Mouse (Mus musculus) MEL (cell line): ENCODE data around the gene Desi1. TPM values are rescaled to one million over a fixed set of nuclear protein-coding genes. Genes with fewer than 3 reads are reported as not detected.

Experiments
- DNase-seq: peaks from one replicate; pipeline ENCODE4 v3.0.0; 2011; ENCODE audit warnings: low read depth, low spot score
- H3K27ac ChIP-seq: 2 replicates; pipeline ENCODE4 v1.5.1; 2012; ENCODE audit warnings: low read depth, mild to moderate bottlenecking, control low read depth, low read length, moderate library complexity; ENCODE audit not compliant: control insufficient read depth
- H3K27me3 ChIP-seq, 2 experiments: fragments of 150-350 bp in 1 of 2; sonication (generic) in 1 of 2; 2 replicates each; pipeline ENCODE4 v1.6.1; 2012; ENCODE audit warnings: low read length in 2 of 2, mild to moderate bottlenecking in 2 of 2, improper control_type of control experiment in 1 of 2, moderate library complexity in 1 of 2; ENCODE audit not compliant: insufficient read depth in 2 of 2, control insufficient read depth in 1 of 2
- H3K36me3 ChIP-seq, 2 experiments: 2 replicates each; pipeline ENCODE4 v1.6.1; 2012 to 2014; ENCODE audit warnings: low read length in 2 of 2, improper control_type of control experiment in 1 of 2, inconsistent platforms in 1 of 2, mild to moderate bottlenecking in 1 of 2; ENCODE audit not compliant: insufficient read depth in 2 of 2, control insufficient read depth in 1 of 2
- H3K4me1 ChIP-seq, 2 experiments: fragments of 150-350 bp in 1 of 2; sonication (generic) in 1 of 2; 2 replicates each; pipeline ENCODE4 v1.6.1; 2012; ENCODE audit warnings: low read length in 2 of 2, improper control_type of control experiment in 1 of 2, mild to moderate bottlenecking in 1 of 2; ENCODE audit not compliant: insufficient read depth in 2 of 2, control insufficient read depth in 1 of 2
- H3K4me3 ChIP-seq, 2 experiments: fragments of 150-350 bp in 1 of 2; sonication (generic) in 1 of 2; 2 replicates each; pipeline ENCODE4 v1.5.1; 2012; ENCODE audit warnings: low read depth in 2 of 2, low read length in 2 of 2, mild to moderate bottlenecking in 2 of 2, moderate library complexity in 2 of 2, control low read depth in 1 of 2, improper control_type of control experiment in 1 of 2; ENCODE audit not compliant: control insufficient read depth in 1 of 2, insufficient read depth in 1 of 2
- H3K79me2 ChIP-seq: 2 replicates; pipeline ENCODE4 v1.6.1; 2012; ENCODE audit warnings: mild to moderate bottlenecking, low read length, moderate library complexity; ENCODE audit not compliant: control insufficient read depth, poor library complexity, insufficient read depth
- H3K9ac ChIP-seq: 2 replicates; pipeline ENCODE4 v1.6.1; 2012; ENCODE audit warnings: low read depth, mild to moderate bottlenecking, control low read depth, low read length, moderate library complexity; ENCODE audit not compliant: control insufficient read depth, poor library complexity, severe bottlenecking
- H3K9me3 ChIP-seq: fragments of 150-350 bp; sonication (generic); replicated peaks from 2 replicates; pipeline ENCODE4 v1.6.1; 2012; ENCODE audit warnings: mild to moderate bottlenecking, low read length, improper control_type of control experiment, moderate library complexity; ENCODE audit not compliant: insufficient read depth
- BHLHE40 ChIP-seq: IDR thresholded peaks from 2 replicates; pipeline ENCODE4 v1.6.1; 2012; ENCODE audit warnings: low read depth, mild to moderate bottlenecking, inconsistent platforms, low read length, improper control_type of control experiment, borderline replicate concordance
- CHD1 ChIP-seq: IDR thresholded peaks from 2 replicates; pipeline ENCODE4 v1.6.1; 2012; ENCODE audit warnings: low read depth, mild to moderate bottlenecking, inconsistent platforms, low read length, improper control_type of control experiment
- CHD2 ChIP-seq: IDR thresholded peaks from 2 replicates; pipeline ENCODE4 v1.6.1; 2011; ENCODE audit warnings: low read length, improper control_type of control experiment
- CTCF ChIP-seq, 3 experiments: IDR thresholded peaks in 2 of 3; conservative IDR thresholded peaks in 1 of 3; 2 replicates each; pipeline ENCODE4 v1.5.1; 2011 to 2012; ENCODE audit warnings: low read length in 3 of 3, low read depth in 2 of 3, mild to moderate bottlenecking in 2 of 3, improper control_type of control experiment in 1 of 3, inconsistent platforms in 1 of 3, mixed read lengths in 1 of 3, moderate library complexity in 1 of 3; ENCODE audit not compliant: control insufficient read depth in 1 of 3, insufficient read depth in 1 of 3, poor library complexity in 1 of 3, severe bottlenecking in 1 of 3
- E2F4 ChIP-seq: IDR thresholded peaks from 2 replicates; pipeline ENCODE4 v1.6.1; 2011; ENCODE audit warnings: low read depth, low read length, improper control_type of control experiment, borderline replicate concordance
- ELF1 ChIP-seq: IDR thresholded peaks from 2 replicates; pipeline ENCODE4 v1.6.1; 2014; ENCODE audit warnings: low read depth, mild to moderate bottlenecking, inconsistent platforms, low read length, improper control_type of control experiment, moderate library complexity
- EP300 ChIP-seq, 2 experiments: IDR thresholded peaks; 2 replicates each; pipeline ENCODE4 v1.6.1; 2011; ENCODE audit warnings: improper control_type of control experiment in 2 of 2, low read length in 2 of 2, low read depth in 1 of 2, mild to moderate bottlenecking in 1 of 2
- ETS1 ChIP-seq: IDR thresholded peaks from 2 replicates; pipeline ENCODE4 v1.6.1; 2012; ENCODE audit warnings: low read depth, mild to moderate bottlenecking, inconsistent platforms, low read length, improper control_type of control experiment, moderate library complexity
- GATA1 ChIP-seq: IDR thresholded peaks from 2 replicates; pipeline ENCODE4 v1.6.1; 2011; ENCODE audit warnings: low read depth, low read length, improper control_type of control experiment
- JUND ChIP-seq: IDR thresholded peaks from 2 replicates; pipeline ENCODE4 v1.6.1; 2011; ENCODE audit warnings: low read depth, mild to moderate bottlenecking, improper control_type of control experiment, low read length
- KAT2A ChIP-seq: conservative IDR thresholded peaks from 2 replicates; pipeline ENCODE4 v1.6.1; 2012; ENCODE audit warnings: low read depth, low read length, improper control_type of control experiment, inconsistent platforms
- MAFK ChIP-seq: IDR thresholded peaks from 2 replicates; pipeline ENCODE4 v1.6.1; 2011; ENCODE audit warnings: low read depth, mild to moderate bottlenecking, low read length, improper control_type of control experiment, borderline replicate concordance
- MAZ ChIP-seq: IDR thresholded peaks from 2 replicates; pipeline ENCODE4 v1.6.1; 2012; ENCODE audit warnings: low read depth, mild to moderate bottlenecking, inconsistent platforms, low read length, improper control_type of control experiment
- MEF2A ChIP-seq: IDR thresholded peaks from 2 replicates; pipeline ENCODE4 v1.6.1; 2014; ENCODE audit warnings: low read depth, mild to moderate bottlenecking, inconsistent platforms, low read length, improper control_type of control experiment; ENCODE audit not compliant: poor library complexity, insufficient replicate concordance, severe bottlenecking; ENCODE audit errors: extremely low read depth
- MXI1 ChIP-seq: IDR thresholded peaks from 2 replicates; pipeline ENCODE4 v1.6.1; 2011; ENCODE audit warnings: mild to moderate bottlenecking, low read depth, low read length, improper control_type of control experiment
- MYB ChIP-seq: IDR thresholded peaks from 2 replicates; pipeline ENCODE4 v1.6.1; 2011; ENCODE audit warnings: mild to moderate bottlenecking, low read depth, low read length, improper control_type of control experiment
- MYC ChIP-seq: IDR thresholded peaks from 2 replicates; pipeline ENCODE4 v1.6.1; 2011; ENCODE audit warnings: low read depth, mild to moderate bottlenecking, low read length, improper control_type of control experiment, moderate library complexity
- NELFE ChIP-seq: IDR thresholded peaks from 2 replicates; pipeline ENCODE4 v1.6.1; 2011; ENCODE audit warnings: low read depth, low read length, improper control_type of control experiment
- NRF1 ChIP-seq: IDR thresholded peaks from 2 replicates; pipeline ENCODE4 v1.6.1; 2014; ENCODE audit warnings: low read depth, mild to moderate bottlenecking, inconsistent platforms, low read length, improper control_type of control experiment, moderate library complexity; ENCODE audit not compliant: poor library complexity, insufficient read depth, severe bottlenecking
- POLR2A ChIP-seq, 2 experiments: IDR thresholded peaks; 2 replicates each; pipeline ENCODE4 v1.6.1; 2011 to 2012; ENCODE audit warnings: low read length in 2 of 2, mild to moderate bottlenecking in 2 of 2, control low read depth in 1 of 2, improper control_type of control experiment in 1 of 2, low read depth in 1 of 2, moderate library complexity in 1 of 2; ENCODE audit not compliant: control insufficient read depth in 1 of 2, insufficient read depth in 1 of 2, poor library complexity in 1 of 2
- POLR2AphosphoS2 ChIP-seq: IDR thresholded peaks from 2 replicates; pipeline ENCODE4 v1.6.1; 2011; ENCODE audit warnings: low read length, improper control_type of control experiment
- POLR2AphosphoS5 ChIP-seq: IDR thresholded peaks from 2 replicates; pipeline ENCODE4 v1.6.1; 2012; ENCODE audit warnings: low read depth, borderline replicate concordance, mild to moderate bottlenecking, inconsistent platforms, low read length, moderate library complexity, mixed read lengths
- RAD21 ChIP-seq: IDR thresholded peaks from 2 replicates; pipeline ENCODE4 v1.6.1; 2011; ENCODE audit warnings: mild to moderate bottlenecking, low read depth, low read length, improper control_type of control experiment
- RCOR1 ChIP-seq: IDR thresholded peaks from 2 replicates; pipeline ENCODE4 v1.6.1; 2012; ENCODE audit warnings: low read depth, mild to moderate bottlenecking, inconsistent platforms, low read length, improper control_type of control experiment
- SIN3A ChIP-seq: IDR thresholded peaks from 2 replicates; pipeline ENCODE4 v1.6.1; 2012; ENCODE audit warnings: low read length, improper control_type of control experiment, inconsistent platforms
- SMC3 ChIP-seq: IDR thresholded peaks from 2 replicates; pipeline ENCODE4 v1.6.1; 2011; ENCODE audit warnings: low read depth, low read length, improper control_type of control experiment
- TAL1 ChIP-seq: IDR thresholded peaks from 2 replicates; pipeline ENCODE4 v1.6.1; 2012; ENCODE audit warnings: mild to moderate bottlenecking, inconsistent platforms, low read length, moderate library complexity, mixed read lengths
- TBP ChIP-seq: IDR thresholded peaks from 2 replicates; pipeline ENCODE4 v1.8.0; 2011; ENCODE audit warnings: low read depth, low read length, improper control_type of control experiment
- TCF12 ChIP-seq: IDR thresholded peaks from 2 replicates; pipeline ENCODE4 v1.6.1; 2014; ENCODE audit warnings: low read depth, mild to moderate bottlenecking, inconsistent platforms, low read length, improper control_type of control experiment, moderate library complexity
- UBTF ChIP-seq: IDR thresholded peaks from 2 replicates; pipeline ENCODE4 v1.6.1; 2012; ENCODE audit warnings: low read depth, mild to moderate bottlenecking, inconsistent platforms, low read length, improper control_type of control experiment, moderate library complexity, borderline replicate concordance; ENCODE audit not compliant: insufficient read depth
- USF1 ChIP-seq: IDR thresholded peaks from 2 replicates; pipeline ENCODE4 v1.6.1; 2014; ENCODE audit warnings: low read depth, mild to moderate bottlenecking, inconsistent platforms, low read length, improper control_type of control experiment, moderate library complexity
- USF2 ChIP-seq, 2 experiments: IDR thresholded peaks; 2 replicates each; pipeline ENCODE4 v1.6.1; 2011 to 2012; ENCODE audit warnings: improper control_type of control experiment in 2 of 2, low read length in 2 of 2, borderline replicate concordance in 1 of 2, inconsistent platforms in 1 of 2, low read depth in 1 of 2, mild to moderate bottlenecking in 1 of 2; ENCODE audit not compliant: insufficient read depth in 1 of 2
- ZC3H11A ChIP-seq: IDR thresholded peaks from 2 replicates; pipeline ENCODE4 v1.6.1; 2012; ENCODE audit warnings: low read depth, mild to moderate bottlenecking, inconsistent platforms, low read length, improper control_type of control experiment
- ZKSCAN1 ChIP-seq: IDR thresholded peaks from 2 replicates; pipeline ENCODE4 v1.6.1; 2012; ENCODE audit warnings: low read depth, mild to moderate bottlenecking, inconsistent platforms, low read length, improper control_type of control experiment, moderate library complexity
- ZMIZ1 ChIP-seq: IDR thresholded peaks from 2 replicates; pipeline ENCODE4 v1.6.1; 2012; ENCODE audit warnings: low read depth, mild to moderate bottlenecking, inconsistent platforms, low read length, improper control_type of control experiment, moderate library complexity
- ZNF384 ChIP-seq: IDR thresholded peaks from 2 replicates; pipeline ENCODE4 v1.6.1; 2012; ENCODE audit warnings: low read depth, mild to moderate bottlenecking, inconsistent platforms, low read length, improper control_type of control experiment
- polyA plus RNA-seq, 2 experiments: library from polyadenylated mRNA; stranded (reverse) in 1 of 2; unstranded in 1 of 2; fragments of >175 nt in 1 of 2; fragments of >200 nt in 1 of 2; gene quantifications; 2 replicates each; pipeline versions ENCODE4 v1.2.1 to v1.2.4; 2012; ENCODE audit warnings: low replicate concordance in 2 of 2, low read depth in 1 of 2; ENCODE audit not compliant: insufficient read length in 2 of 2, insufficient read depth in 1 of 2, missing spikeins in 1 of 2
- total RNA-seq: library from RNA; depleted of rRNA; stranded (reverse); fragments of 300-350 nt; gene quantifications from 2 replicates; pipeline ENCODE4 v1.2.3, GENCODE M21; 2012

Gene Desi1
- total and polyA plus RNA-seq, 3 experiments = 26.3 to 116 TPM; not detected in 1

DNA sequence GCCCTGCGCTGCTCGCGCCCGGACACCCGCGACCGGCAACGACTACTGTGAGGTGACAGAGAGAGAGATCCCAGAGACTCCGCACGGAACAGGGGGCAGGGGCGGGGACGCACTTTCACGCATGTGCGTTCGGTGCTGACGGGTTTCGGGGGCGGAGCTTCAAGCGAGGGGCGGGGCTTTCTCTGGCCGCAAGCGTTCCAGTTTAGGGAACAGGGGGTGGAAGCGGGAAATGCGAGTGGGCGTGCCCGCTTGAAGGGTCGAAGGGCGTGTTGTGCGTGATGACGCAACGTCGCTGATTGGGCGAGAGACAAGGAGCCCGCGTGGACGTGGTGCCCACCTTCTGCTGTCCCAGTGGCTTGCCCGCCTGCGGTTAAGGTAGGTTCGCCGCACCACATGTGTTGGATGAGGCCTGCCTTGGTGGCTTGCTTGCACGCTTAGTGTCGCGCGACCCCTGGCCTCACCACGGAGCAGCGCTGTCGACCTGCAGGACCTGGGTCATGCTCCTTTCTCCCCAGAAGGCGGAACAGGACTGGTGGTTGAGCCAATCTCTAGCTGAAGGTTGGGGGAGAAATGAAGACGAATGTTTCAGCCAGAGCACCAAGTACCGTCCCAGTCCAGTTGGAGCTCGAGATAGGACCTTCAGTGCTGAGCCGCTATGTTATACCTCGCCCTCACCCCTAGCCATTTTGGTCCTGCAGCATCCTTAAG is 17.4 kb downstream of the Desi1 start:
- Histone ChIP-seq H3K9ac (peak overlapping the region; percentile 88), H3K36me3 (peaks cover 9 to 31% of the 10 kb centered on the region in 2 experiments), H3K4me3 (peak overlapping the region; percentile 81 to 99), H3K4me1 (peaks cover 8 to 26% of the 10 kb centered on the region in 2 experiments; a peak in 3 of 4 replicates), H3K27me3 (no peaks in the 10 kb centered on the region), H3K9me3 (no peaks in the 10 kb centered on the region), H3K79me2 (peaks cover 41% of the 10 kb centered on the region), H3K27ac (peak overlapping the region; percentile 59)
- DNase-seq = peak; percentile 100
- no peak for TF ChIP-seq EP300 (IDR thresholded peaks at IDR 0.05; ENCODE audit: low read depth in 1 of 2, low read length in 2 of 2)
- peak; percentile 91 for TF ChIP-seq NELFE
- no peak for TF ChIP-seq SMC3
- peak; percentile 70 for TF ChIP-seq NRF1
- peak; percentile 60; the same call in 1 of the 2 replicates for TF ChIP-seq ETS1
- no peak for TF ChIP-seq UBTF
- TF ChIP-seq RCOR1 = no peak
- no peak for TF ChIP-seq ZC3H11A
- TF ChIP-seq ZKSCAN1 = no peak
- TF ChIP-seq USF2 (IDR thresholded peaks at IDR 0.05; ENCODE audit: borderline replicate concordance in 1 of 2, insufficient read depth in 1 of 2, low read depth in 1 of 2, low read length in 2 of 2) = no peak
- peak; percentile 28 for TF ChIP-seq USF1
- peak; percentile 69; the same call in 1 of the 2 replicates for TF ChIP-seq E2F4
- peak; percentile 93 for TF ChIP-seq MYC
- TF ChIP-seq MAZ = no peak
- no peak for TF ChIP-seq POLR2AphosphoS5
- no peak for TF ChIP-seq BHLHE40
- TF ChIP-seq GATA1 = peak; percentile 54
- no peak for TF ChIP-seq MEF2A
- TF ChIP-seq ZNF384 = no peak
- TF ChIP-seq ELF1 = peak; percentile 53
- no peak; the same call in 1 of the 2 replicates for TF ChIP-seq SIN3A
- TF ChIP-seq KAT2A = no peak
- TF ChIP-seq TCF12 = peak; percentile 55
- peak; percentile 93 for TF ChIP-seq ZMIZ1
- TF ChIP-seq CHD1 = no peak; the same call in 1 of the 2 replicates
- TF ChIP-seq MXI1 = peak; percentile 92
- TF ChIP-seq TBP = peak; percentile 81
- TF ChIP-seq JUND = no peak
- TF ChIP-seq MYB = no peak
- TF ChIP-seq POLR2AphosphoS2 = peak; percentile 93
- TF ChIP-seq TAL1 = no peak
- no peak for TF ChIP-seq RAD21
- peak in 1 of 3 experiments; percentile 1; a peak in 1 of 6 replicates for TF ChIP-seq CTCF (IDR thresholded peaks at IDR 0.05 in 2 of 3, conservative IDR thresholded peaks at IDR 0.05 in 1 of 3; ENCODE audit: control insufficient read depth in 1 of 3, insufficient read depth in 1 of 3, low read depth in 2 of 3, low read length in 3 of 3, poor library complexity in 1 of 3, severe bottlenecking in 1 of 3)
- no peak for TF ChIP-seq MAFK
- TF ChIP-seq POLR2A (IDR thresholded peaks at IDR 0.05; ENCODE audit: control insufficient read depth in 1 of 2, insufficient read depth in 1 of 2, low read depth in 1 of 2, low read length in 2 of 2, poor library complexity in 1 of 2) = peak; percentile 88 to 96
- TF ChIP-seq CHD2 = no peak
